Mouse (Mus musculus) small intestine, adult 2 months (tissue): Measurements from ENCODE around the gene Kremen2.

Experiments
- CTCF ChIP-seq: fragments of 200-500 bp; IDR thresholded peaks from 2 replicates; pipeline ENCODE4 v1.5.1; 2012; ENCODE audit warnings: low read depth, mild to moderate bottlenecking, control low read depth, inconsistent platforms, low read length, moderate library complexity, mixed read lengths; ENCODE audit not compliant: insufficient replicate concordance, insufficient read length; ENCODE audit errors: extremely low read depth
- POLR2A ChIP-seq: fragments of 200-500 bp; IDR thresholded peaks from 2 replicates; pipeline ENCODE4 v1.6.1; 2012; ENCODE audit warnings: low read depth, mild to moderate bottlenecking, control low read depth, inconsistent platforms, low read length, moderate library complexity

DNA sequence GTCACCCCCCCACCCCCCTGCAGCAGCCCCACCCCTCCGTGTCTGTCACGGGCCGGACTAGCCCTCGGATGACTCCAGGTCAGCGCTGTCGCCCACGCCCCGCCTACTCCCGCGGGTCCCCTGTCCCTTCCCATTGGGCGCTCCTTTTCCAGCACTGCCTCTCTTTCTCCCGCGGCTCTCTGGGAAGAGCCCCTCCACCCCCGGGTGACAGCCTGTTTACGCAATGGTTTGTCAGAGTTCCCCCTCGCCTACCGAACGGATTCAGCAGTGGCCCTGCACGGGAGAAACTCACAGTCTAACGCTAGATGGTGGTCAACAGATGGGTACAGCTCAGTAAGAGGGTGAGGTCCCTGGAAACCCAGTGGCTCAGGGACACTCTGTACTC lies 18.9 kb downstream of the Kremen2 start:
- TF ChIP-seq CTCF (no peak), POLR2A (no peak)
